Mouse (Mus musculus) limb, embryonic 11.5 days (tissue): ENCODE data around the gene Pusl1. TPM values are rescaled to one million over a fixed set of nuclear protein-coding genes. Genes with fewer than 3 reads are reported as not detected.

Experiments used
- ATAC-seq: fragments of 200-750 bp; cut with Nextera tagmentation; 2 replicates; pipeline ENCODE4 v1.8.0; 2017; ENCODE audit warnings: low read depth; ENCODE audit not compliant: insufficient number of reproducible peaks, low FRiP score, low TSS enrichment
- DNase-seq: peaks from one replicate; pipeline ENCODE4 v3.0.0-alpha.2; 2015; ENCODE audit warnings: low spot score
- H3K27ac ChIP-seq: fragments of 300-500 bp; sonication (generic); replicated peaks from 2 replicates; pipeline ENCODE4 v1.5.1; 2014; ENCODE audit warnings: low read depth, mild to moderate bottlenecking, low read length
- H3K27me3 ChIP-seq: fragments of 300-500 bp; sonication (generic); 2 replicates; pipeline ENCODE4 v1.6.1; 2014; ENCODE audit warnings: mild to moderate bottlenecking, low read length, mixed read lengths; ENCODE audit not compliant: control insufficient read depth, insufficient read depth
- H3K36me3 ChIP-seq: fragments of 300-500 bp; sonication (generic); 2 replicates; pipeline ENCODE4 v1.6.1; 2014; ENCODE audit warnings: mild to moderate bottlenecking, low read length, moderate library complexity, mixed read lengths; ENCODE audit not compliant: control insufficient read depth, insufficient read depth
- H3K4me1 ChIP-seq: fragments of 300-500 bp; sonication (generic); 2 replicates; pipeline ENCODE4 v1.6.1; 2014; ENCODE audit warnings: low read length, mixed read lengths; ENCODE audit not compliant: control insufficient read depth, insufficient read depth
- H3K4me2 ChIP-seq: fragments of 300-500 bp; sonication (generic); 2 replicates; pipeline ENCODE4 v1.6.1; 2014; ENCODE audit warnings: low read depth, mild to moderate bottlenecking, moderate library complexity; ENCODE audit not compliant: severe bottlenecking
- H3K4me3 ChIP-seq: fragments of 300-500 bp; sonication (generic); 2 replicates; pipeline ENCODE4 v1.5.1; 2014; ENCODE audit warnings: low read depth, low read length
- H3K9ac ChIP-seq: fragments of 300-500 bp; sonication (generic); 2 replicates; pipeline ENCODE4 v1.6.1; 2014; ENCODE audit warnings: mild to moderate bottlenecking, low read length
- H3K9me3 ChIP-seq: fragments of 300-500 bp; sonication (generic); 2 replicates; pipeline ENCODE4 v1.6.1; 2016; ENCODE audit warnings: low read length; ENCODE audit not compliant: control insufficient read depth
- WGBS: fragments of 180-500 bp; shearing (Covaris S2); extraction: QIAGEN DNeasy Blood & Tissue Kit; methylation state at CpG from one replicate; pipeline ENCODE4 v1.1.7; 2014; 5-methylcytosine and 5-hydroxymethylcytosine counted together
- polyA plus RNA-seq: library from polyadenylated mRNA; unstranded; fragments of >200 nt; fragmentation: Nextera tagmentation; extraction: Ambion mirVana; gene quantifications from 2 replicates; pipeline ENCODE4 v1.2.1, GENCODE M21; 2014

Pusl1 gene
- polyA plus RNA-seq, 1 experiment from 2014 or later, result 45.5 TPM

GRCm38 (mm10) chr4:155854991-155855390 lies 36.6 kb downstream of the Pusl1 start:
- H3K4me3 ChIP-seq, result no peak overlapping the region
- H3K9me3 ChIP-seq, result no peaks in the 10 kb centered on the region
- H3K4me2 ChIP-seq, result no peak overlapping the region
- H3K9ac ChIP-seq, result no peak overlapping the region
- no peak overlapping the region for H3K27ac ChIP-seq
- no peaks in the 10 kb centered on the region for H3K4me1 ChIP-seq
- DNase-seq, result no peak
- H3K27me3 ChIP-seq, result no peaks in the 10 kb centered on the region
- WGBS, result 95% methylated on average over 12 of the region's 12 CpGs
- peaks cover 2% of the 10 kb centered on the region; the same call in 1 of the 2 replicates for H3K36me3 ChIP-seq
- no peak for ATAC-seq

DNA sequence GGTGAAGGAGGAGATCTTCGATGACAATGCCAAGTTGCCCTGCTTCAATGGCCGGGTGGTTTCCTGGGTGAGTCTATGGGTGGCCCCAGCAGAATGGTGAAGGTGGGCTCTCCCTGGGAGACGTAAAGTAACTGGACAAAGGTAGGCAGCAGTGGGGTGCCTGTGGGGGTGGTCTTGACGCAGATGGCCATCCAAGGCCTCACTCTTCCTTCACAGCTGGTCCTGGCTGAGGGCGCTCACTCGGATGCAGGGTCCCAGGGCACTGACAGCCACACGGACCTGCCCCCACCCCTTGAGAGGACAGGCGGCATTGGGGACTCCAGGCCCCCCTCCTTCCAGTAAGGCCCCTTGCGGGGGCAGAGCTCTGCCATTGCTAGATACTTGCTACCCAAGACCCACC lies 38.2 kb downstream of the Pusl1 start:
- Histone ChIP-seq H3K4me1 (peaks cover 3% of the 10 kb centered on the region), H3K9me3 (no peaks in the 10 kb centered on the region), H3K4me2 (no peak overlapping the region), H3K9ac (no peak overlapping the region), H3K4me3 (no peak overlapping the region), H3K27ac (no peak overlapping the region), H3K36me3 (peaks cover 2% of the 10 kb centered on the region; the same call in 1 of the 2 replicates), H3K27me3 (no peaks in the 10 kb centered on the region)
- no peak for ATAC-seq
- whole genome bisulfite sequencing, result 90% methylated on average over 9 of the region's 9 CpGs
- no peak for DNase-seq

DNA sequence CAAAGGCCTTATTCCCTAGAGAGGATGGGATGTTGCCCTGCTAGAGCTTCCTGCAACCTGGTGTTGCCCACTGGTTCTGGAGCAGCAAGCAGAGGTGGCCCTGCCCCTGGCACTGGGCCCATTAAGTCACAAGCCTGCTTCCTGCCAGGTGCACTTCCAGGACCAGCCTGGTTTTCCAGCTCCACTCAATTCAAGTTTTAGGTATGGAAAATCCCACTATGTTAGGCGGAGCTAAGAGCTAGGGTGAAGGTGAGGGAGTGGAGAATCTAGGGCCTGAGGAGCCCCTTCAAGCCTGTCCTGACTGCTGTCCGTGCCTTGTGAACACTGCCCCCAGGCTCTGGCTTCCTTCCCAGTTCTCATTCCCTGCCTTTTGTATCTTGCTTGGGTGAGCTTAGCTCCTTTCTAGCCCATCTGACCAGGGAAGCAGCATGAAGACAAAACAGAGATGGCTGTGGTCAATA lies 39.6 kb downstream of the Pusl1 start:
- WGBS, result 83% methylated on average over 2 of the region's 2 CpGs
- Histone ChIP-seq H3K9ac (no peak overlapping the region), H3K9me3 (no peaks in the 10 kb centered on the region), H3K4me3 (no peak overlapping the region), H3K36me3 (0 out of 2 replicates have a peak, but pooled peaks cover 2% of the 10 kb centered on the region), H3K27ac (no peak overlapping the region), H3K4me2 (no peak overlapping the region), H3K4me1 (peaks cover 9% of the 10 kb centered on the region), H3K27me3 (no peaks in the 10 kb centered on the region)
- DNase-seq (no peak), ATAC-seq (no peak)

DNA sequence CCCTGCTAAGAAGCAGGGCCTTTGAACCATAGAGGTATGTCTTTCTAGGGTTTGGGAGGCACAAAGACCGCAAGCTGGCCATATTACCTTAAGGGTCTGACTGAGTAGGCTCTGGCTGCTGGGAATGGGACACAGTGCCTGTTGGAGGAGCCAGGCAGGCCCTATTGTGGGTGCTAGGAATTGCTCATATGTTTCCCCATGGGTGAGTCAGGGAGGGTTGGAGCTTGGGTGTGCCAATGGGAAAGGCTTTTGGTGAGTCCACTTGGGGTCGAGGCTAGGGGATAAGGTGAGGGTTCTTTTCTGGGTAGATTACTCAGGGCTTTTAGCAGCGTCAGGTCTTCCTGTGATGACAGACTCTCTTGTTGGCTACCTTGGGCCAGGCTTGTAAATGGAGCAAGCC lies 40.2 kb downstream of the Pusl1 start:
- WGBS, result 94% methylated on average over 3 of the region's 3 CpGs
- DNase-seq (no peak), ATAC-seq (no peak)
- H3K4me2 ChIP-seq, result no peak overlapping the region
- no peak overlapping the region for H3K4me3 ChIP-seq
- H3K9ac ChIP-seq, result no peak overlapping the region
- peaks cover 9% of the 10 kb centered on the region for H3K4me1 ChIP-seq
- H3K27me3 ChIP-seq, result no peaks in the 10 kb centered on the region
- H3K27ac ChIP-seq, result no peak overlapping the region
- H3K36me3 ChIP-seq, result 0 out of 2 replicates have a peak, but pooled peaks cover 2% of the 10 kb centered on the region
- H3K9me3 ChIP-seq, result no peaks in the 10 kb centered on the region

GRCm38 (mm10) chr4:155849792-155850451 lies 41.7 kb downstream of the Pusl1 start:
- DNase-seq, result no peak
- H3K4me3 ChIP-seq, result no peak overlapping the region
- H3K4me1 ChIP-seq, result peaks cover 9% of the 10 kb centered on the region
- H3K4me2 ChIP-seq, result no peak overlapping the region
- H3K9me3 ChIP-seq, result no peaks in the 10 kb centered on the region
- 94% methylated on average over 3 of the region's 3 CpGs for WGBS
- H3K27ac ChIP-seq, result no peak overlapping the region
- no peaks in the 10 kb centered on the region for H3K36me3 ChIP-seq
- ATAC-seq, result no peak
- H3K9ac ChIP-seq, result no peak overlapping the region
- no peaks in the 10 kb centered on the region for H3K27me3 ChIP-seq

DNA sequence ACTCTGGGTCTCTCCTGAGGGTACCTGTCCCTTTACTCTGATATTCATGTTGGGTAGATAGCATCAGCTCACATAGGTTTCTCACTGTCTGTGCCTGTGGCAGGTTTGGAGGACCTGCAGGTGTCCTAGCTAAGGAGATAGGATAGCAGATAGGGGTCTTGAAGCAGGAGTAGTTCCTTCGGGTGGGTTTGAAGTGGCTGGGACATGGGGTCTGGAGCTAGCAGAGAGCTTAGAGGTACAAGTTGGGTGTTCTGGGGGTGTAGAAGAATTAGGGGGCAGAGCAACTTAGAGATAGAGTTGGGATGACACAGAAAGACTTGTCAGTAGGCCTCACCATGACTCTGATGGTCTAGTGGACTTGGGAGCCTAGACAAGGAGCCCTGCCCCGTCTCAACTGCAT lies 42.2 kb downstream of the Pusl1 start:
- H3K9me3 ChIP-seq, result no peaks in the 10 kb centered on the region
- no peak overlapping the region for H3K4me2 ChIP-seq
- H3K27ac ChIP-seq, result no peak overlapping the region
- no peaks in the 10 kb centered on the region for H3K27me3 ChIP-seq
- H3K36me3 ChIP-seq, result no peaks in the 10 kb centered on the region
- no peak overlapping the region for H3K4me3 ChIP-seq
- H3K9ac ChIP-seq, result no peak overlapping the region
- peaks cover 9% of the 10 kb centered on the region for H3K4me1 ChIP-seq
- whole genome bisulfite sequencing, result 87% methylated on average over 2 of the region's 2 CpGs
- ATAC-seq, result no peak
- DNase-seq, result no peak

GRCm38 (mm10) chr4:155848434-155849095 lies 43.0 kb downstream of the Pusl1 start:
- peak overlapping the region; percentile 76 for H3K4me3 ChIP-seq
- peaks cover 9% of the 10 kb centered on the region for H3K4me1 ChIP-seq
- H3K9ac ChIP-seq, result peak overlapping the region; percentile 22; the same call in 1 of the 2 replicates
- H3K27me3 ChIP-seq, result no peaks in the 10 kb centered on the region
- no peaks in the 10 kb centered on the region for H3K36me3 ChIP-seq
- DNase-seq (no peak), ATAC-seq (no peak)
- H3K27ac ChIP-seq, result no peak overlapping the region
- no peaks in the 10 kb centered on the region for H3K9me3 ChIP-seq
- WGBS, result 67% methylated on average over 7 of the region's 7 CpGs
- peak overlapping the region; percentile 85 for H3K4me2 ChIP-seq

DNA sequence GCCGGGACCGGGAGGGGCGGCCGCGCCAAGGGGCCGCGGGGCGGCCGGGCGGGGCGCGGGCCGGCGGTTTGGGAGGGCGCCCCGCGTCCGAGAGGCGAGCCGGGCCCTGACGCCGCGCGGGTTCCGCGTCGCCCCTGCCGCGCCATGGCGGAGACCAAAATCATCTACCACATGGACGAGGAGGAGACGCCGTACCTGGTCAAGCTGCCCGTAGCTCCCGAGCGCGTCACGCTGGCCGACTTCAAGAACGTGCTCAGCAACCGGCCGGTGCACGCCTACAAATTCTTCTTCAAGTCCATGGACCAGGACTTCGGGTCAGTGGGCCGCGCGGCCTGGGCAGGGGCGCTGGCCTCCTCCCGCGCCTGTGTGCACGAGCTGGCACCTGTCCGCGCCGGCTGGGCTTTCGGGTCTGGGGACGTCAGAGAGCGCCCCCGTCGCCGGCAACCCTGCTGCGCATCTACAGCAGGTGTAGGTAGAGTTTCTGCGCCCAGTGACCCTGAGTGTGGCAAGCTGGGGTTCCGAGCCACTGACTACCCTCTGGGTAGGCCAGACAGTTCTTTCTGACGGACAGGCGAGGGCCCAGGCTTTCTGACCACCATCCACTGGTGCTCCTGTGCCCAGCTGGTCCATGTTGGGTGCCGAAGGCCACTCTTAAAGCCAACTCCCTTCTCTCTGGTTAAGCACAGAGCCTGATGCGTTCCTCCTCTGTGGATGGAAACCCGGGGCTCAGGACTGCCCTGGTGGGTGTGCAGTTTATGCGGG lies 43.8 kb downstream of the Pusl1 start:
- ATAC-seq (peak; percentile 48), DNase-seq (peak; percentile 63)
- Histone ChIP-seq H3K4me3 (peak overlapping the region; percentile 76), H3K36me3 (no peaks in the 10 kb centered on the region), H3K4me2 (peak overlapping the region; percentile 85), H3K27ac (0 out of 2 replicates have a peak overlapping the region, but pooled peaks have one; percentile 1), H3K9me3 (no peaks in the 10 kb centered on the region), H3K4me1 (peaks cover 9% of the 10 kb centered on the region), H3K9ac (peak overlapping the region; percentile 63), H3K27me3 (no peaks in the 10 kb centered on the region)
- WGBS, result 3% methylated on average over 67 of the region's 69 CpGs
